Mouse (Mus musculus): Measurements from ENCODE around the gene Serpina6. TPM values are rescaled to one million over a fixed set of nuclear protein-coding genes. Genes with fewer than 3 reads are reported as not detected.
"Not testable (repeated sequence)": the region's sequence is repeated elsewhere in the genome, so short reads cannot be mapped to it uniquely, and the experiment has no call there.

Serpina6 gene
- polyA plus RNA-seq, 1 experiment from 2014 or later: 0.23 TPM

DNA sequence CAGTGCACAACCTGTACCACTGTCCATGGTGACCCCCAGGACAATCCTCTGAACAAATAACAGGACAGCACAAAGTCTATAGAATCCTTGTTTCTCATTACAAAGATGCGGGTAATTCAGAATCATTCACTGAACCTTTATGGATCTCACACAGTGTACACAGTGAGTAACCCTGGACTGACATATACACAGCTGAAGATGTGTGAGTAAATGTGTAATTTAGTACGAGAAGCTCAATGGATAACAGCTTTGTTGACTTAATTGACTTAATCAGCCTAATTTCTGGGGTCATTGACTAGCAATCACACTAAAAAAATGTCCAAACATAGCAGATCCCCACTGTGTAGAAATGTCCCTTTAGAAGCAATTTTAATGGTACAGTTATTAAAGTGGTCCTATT, 24.2 kb upstream of the Serpina6 start:
- H3K27me3 ChIP-seq: no peaks in the 10 kb centered on the region
- no peaks in the 10 kb centered on the region for H3K36me3 ChIP-seq
- no peak overlapping the region for H3K4me3 ChIP-seq (replicated peaks)
- no peak overlapping the region for H3K9ac ChIP-seq
- 73% methylated on average over 2 of the region's 2 CpGs for WGBS
- no peaks in the 10 kb centered on the region for H3K4me1 ChIP-seq
- no peak overlapping the region for H3K27ac ChIP-seq (replicated peaks)
- no peak overlapping the region for H3K4me2 ChIP-seq (replicated peaks)
- no peak for ATAC-seq (ENCODE audit: insufficient number of reproducible peaks, low FRiP score, low TSS enrichment, low read depth)
- no peaks in the 10 kb centered on the region for H3K9me3 ChIP-seq (replicated peaks)

DNA sequence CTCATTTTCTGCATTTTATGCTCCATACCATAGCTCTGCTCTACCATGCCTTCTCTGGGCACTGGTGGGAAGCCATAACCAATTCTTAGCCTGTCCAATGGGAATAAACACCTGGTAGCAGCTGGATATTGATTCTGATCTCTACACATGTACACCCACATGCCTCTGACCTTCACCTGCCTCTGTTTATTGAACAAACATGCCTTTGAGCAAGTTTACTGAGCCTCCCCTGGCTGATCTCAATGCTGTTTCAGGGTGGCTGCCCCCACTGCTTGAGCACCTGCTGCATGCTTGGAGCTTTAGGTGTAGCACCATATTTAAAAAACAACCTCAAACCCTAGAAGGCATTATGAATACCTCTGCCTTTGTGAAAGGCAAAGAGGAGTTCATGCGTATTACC, 22.8 kb upstream of the Serpina6 start:
- H3K9ac ChIP-seq; H3K4me1 ChIP-seq; H3K9me3 ChIP-seq (replicated peaks); H3K4me3 ChIP-seq (replicated peaks); H3K27me3 ChIP-seq; ATAC-seq (ENCODE audit: insufficient number of reproducible peaks, low FRiP score, low TSS enrichment, low read depth); H3K4me2 ChIP-seq (replicated peaks); H3K36me3 ChIP-seq; H3K27ac ChIP-seq (replicated peaks): not testable (repeated sequence)
- WGBS: 100% methylated on average over 1 of the region's 1 CpGs

DNA sequence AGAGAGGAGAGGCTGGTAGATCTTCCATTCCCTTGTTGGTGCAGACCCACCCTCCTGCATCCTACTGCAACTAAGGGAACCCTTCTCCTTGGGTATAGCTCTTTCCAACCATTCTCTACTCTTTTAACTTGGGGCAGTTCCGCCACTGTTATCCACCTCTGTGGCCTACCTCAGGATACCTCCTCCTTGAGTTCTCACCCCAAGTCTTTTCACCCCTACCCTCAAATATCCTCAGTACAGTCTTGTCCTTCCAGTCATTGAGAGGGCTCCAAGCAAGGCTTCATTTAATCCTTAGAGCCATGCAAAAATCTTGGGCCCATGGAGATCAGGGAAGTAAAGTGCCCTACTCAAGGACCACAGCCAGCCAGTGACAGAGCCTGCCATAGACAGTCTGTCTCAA, 19.0 kb upstream of the Serpina6 start, which contains the start of gene Serpina16:
TSS of gene Serpina16 (minus strand) at position 101 of the 400 bp plus-strand sequence.
- Histone ChIP-seq H3K9me3 (replicated peaks) (no peaks in the 10 kb centered on the region), H3K27me3 (no peaks in the 10 kb centered on the region), H3K27ac (replicated peaks) (no peak within 1 kb of the TSS), H3K4me3 (replicated peaks) (no peak within 1 kb of the TSS), H3K36me3 (no peaks in the 10 kb centered on the region), H3K4me2 (replicated peaks) (no peak within 1 kb of the TSS), H3K9ac (no peak within 1 kb of the TSS), H3K4me1 (no peaks in the 10 kb centered on the region)
- WGBS: 82% methylated on average over 1 of the region's 1 CpGs
- no peak for ATAC-seq (ENCODE audit: insufficient number of reproducible peaks, low FRiP score, low TSS enrichment, low read depth)

DNA sequence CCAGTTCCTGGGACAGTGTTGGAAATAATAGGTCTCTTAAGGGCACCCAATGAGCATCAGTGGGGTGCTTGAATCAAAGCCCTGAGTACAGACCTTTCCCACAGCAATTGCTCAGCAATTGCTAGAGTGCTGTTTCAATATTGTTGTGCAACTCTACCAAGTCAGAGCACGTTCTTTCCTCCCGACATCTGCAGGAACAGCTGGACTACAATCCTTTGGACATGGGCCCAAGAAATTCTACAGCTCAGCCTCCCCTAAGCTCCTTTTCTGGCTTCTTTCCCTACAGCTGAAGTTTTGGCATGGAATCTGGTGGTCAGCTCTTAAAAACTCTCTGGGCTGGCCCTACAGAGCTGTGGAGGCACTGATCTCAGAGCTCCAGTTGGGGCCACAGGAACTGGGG, 16.2 kb upstream of the Serpina6 start:
- 40% methylated on average over 2 of the region's 2 CpGs for WGBS
- H3K27me3 ChIP-seq: no peaks in the 10 kb centered on the region
- H3K4me3 ChIP-seq (replicated peaks): no peak overlapping the region
- no peak overlapping the region for H3K4me2 ChIP-seq (replicated peaks)
- no peaks in the 10 kb centered on the region for H3K9me3 ChIP-seq (replicated peaks)
- ATAC-seq (ENCODE audit: insufficient number of reproducible peaks, low FRiP score, low TSS enrichment, low read depth): no peak
- H3K27ac ChIP-seq (replicated peaks): no peak overlapping the region
- no peak overlapping the region for H3K9ac ChIP-seq
- H3K4me1 ChIP-seq: 0 out of 2 replicates have a peak, but pooled peaks cover 7% of the 10 kb centered on the region
- H3K36me3 ChIP-seq: no peaks in the 10 kb centered on the region

DNA sequence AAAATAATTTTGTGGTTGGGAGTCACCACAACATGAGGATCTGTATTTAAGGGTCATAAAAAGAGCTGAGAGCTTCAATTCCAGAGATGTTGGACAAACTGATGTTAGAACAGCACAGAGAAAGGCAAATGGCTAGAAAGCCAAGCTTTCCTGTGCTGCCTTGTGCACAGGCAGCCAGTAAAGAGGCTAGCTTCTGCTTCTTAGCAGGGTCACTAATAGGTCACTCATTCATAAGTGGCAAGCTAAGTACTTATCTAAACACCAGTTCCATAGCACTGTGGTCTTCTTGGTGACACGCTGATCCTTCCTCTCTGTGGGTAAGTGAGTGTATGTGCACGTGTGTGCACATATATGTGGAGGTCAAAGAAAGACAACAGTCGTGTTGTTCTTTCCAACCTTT, 14.5 kb upstream of the Serpina6 start:
- Histone ChIP-seq H3K4me1 (0 out of 2 replicates have a peak, but pooled peaks cover 7% of the 10 kb centered on the region), H3K4me3 (replicated peaks) (no peak overlapping the region), H3K36me3 (no peaks in the 10 kb centered on the region), H3K27ac (replicated peaks) (no peak overlapping the region), H3K9ac (no peak overlapping the region), H3K27me3 (no peaks in the 10 kb centered on the region), H3K4me2 (replicated peaks) (no peak overlapping the region), H3K9me3 (replicated peaks) (no peaks in the 10 kb centered on the region)
- no peak for ATAC-seq (ENCODE audit: insufficient number of reproducible peaks, low FRiP score, low TSS enrichment, low read depth)
- 81% methylated on average over 3 of the region's 3 CpGs for WGBS

DNA sequence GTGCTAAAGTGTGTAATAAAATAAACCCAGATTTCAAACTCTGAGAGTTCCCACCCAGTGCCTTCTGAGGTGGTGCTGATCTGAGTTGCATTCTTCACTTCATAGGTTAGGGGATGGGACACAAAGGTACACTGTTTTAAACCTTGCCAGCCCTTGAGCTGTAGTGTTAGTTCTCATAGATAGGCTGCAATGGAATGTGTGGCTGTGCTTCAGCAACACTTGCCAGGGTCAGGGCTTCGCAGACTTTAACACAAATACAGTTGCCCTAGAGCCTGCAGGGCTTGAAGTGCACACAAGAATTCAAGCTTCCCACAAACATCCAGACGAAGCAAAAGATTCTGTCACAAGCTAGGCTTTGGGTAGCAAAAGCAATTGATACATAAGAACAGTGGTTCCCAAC, 14.0 kb upstream of the Serpina6 start:
- Histone ChIP-seq H3K4me1 (0 out of 2 replicates have a peak, but pooled peaks cover 7% of the 10 kb centered on the region), H3K4me3 (replicated peaks) (no peak overlapping the region), H3K4me2 (replicated peaks) (no peak overlapping the region), H3K27ac (replicated peaks) (no peak overlapping the region; the same call in 1 of the 2 replicates), H3K9me3 (replicated peaks) (no peaks in the 10 kb centered on the region), H3K36me3 (no peaks in the 10 kb centered on the region), H3K9ac (no peak overlapping the region), H3K27me3 (no peaks in the 10 kb centered on the region)
- 45% methylated on average over 2 of the region's 2 CpGs for WGBS
- ATAC-seq (ENCODE audit: insufficient number of reproducible peaks, low FRiP score, low TSS enrichment, low read depth): no peak

DNA sequence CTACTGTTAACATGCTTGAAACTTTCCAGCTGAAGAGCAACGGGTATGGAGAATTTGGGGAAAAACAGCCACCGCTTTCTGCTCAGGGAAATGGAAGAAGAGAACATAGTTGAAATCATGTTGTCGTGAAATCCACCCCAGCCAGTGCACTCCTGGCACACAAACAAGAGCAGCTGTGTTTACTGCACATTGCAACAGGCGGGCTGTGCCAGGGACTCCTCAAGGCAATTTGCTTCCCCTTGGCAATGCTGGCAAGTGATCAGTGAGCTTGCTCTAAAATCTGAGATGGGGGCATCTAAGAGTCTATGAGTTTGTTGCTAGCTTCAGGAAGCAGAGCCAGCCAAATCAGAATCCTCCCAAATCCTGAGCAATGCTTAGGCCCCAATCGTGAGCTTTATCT, 13.3 kb upstream of the Serpina6 start:
- WGBS: 45% methylated on average over 5 of the region's 5 CpGs
- Histone ChIP-seq H3K27ac (replicated peaks) (0 out of 2 replicates have a peak overlapping the region, but pooled peaks have one; percentile 28), H3K9ac (no peak overlapping the region), H3K4me2 (replicated peaks) (no peak overlapping the region), H3K36me3 (no peaks in the 10 kb centered on the region), H3K4me1 (0 out of 2 replicates have a peak, but pooled peaks cover 7% of the 10 kb centered on the region), H3K27me3 (no peaks in the 10 kb centered on the region), H3K9me3 (replicated peaks) (no peaks in the 10 kb centered on the region), H3K4me3 (replicated peaks) (no peak overlapping the region)
- no peak for ATAC-seq (ENCODE audit: insufficient number of reproducible peaks, low FRiP score, low TSS enrichment, low read depth)

DNA sequence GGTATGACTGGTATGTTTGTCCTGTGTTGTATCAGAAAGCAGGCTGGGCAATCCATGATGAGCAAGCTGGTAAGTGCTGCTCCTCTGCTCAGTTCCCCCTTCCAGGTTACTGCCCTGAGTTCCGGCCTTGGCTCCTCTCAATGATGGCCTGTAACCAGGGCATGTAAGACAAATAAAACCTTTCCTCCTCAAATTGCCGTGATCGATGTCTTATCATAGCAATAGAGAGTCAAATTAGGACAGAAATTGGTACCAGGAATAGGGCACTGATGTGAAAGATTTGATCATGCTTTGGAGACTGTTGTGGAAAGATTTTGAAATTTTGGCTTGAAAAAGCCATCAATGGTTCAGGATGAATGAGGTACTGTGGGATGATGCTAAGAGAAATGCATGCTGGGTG, 8.3 kb upstream of the Serpina6 start:
- 86% methylated on average over 3 of the region's 3 CpGs for WGBS
- no peaks in the 10 kb centered on the region for H3K27me3 ChIP-seq
- no peak overlapping the region for H3K4me3 ChIP-seq (replicated peaks)
- H3K9me3 ChIP-seq (replicated peaks): no peaks in the 10 kb centered on the region
- H3K4me2 ChIP-seq (replicated peaks): no peak overlapping the region
- no peaks in the 10 kb centered on the region for H3K36me3 ChIP-seq
- H3K4me1 ChIP-seq: 0 out of 2 replicates have a peak, but pooled peaks cover 6% of the 10 kb centered on the region
- H3K27ac ChIP-seq (replicated peaks): no peak overlapping the region
- ATAC-seq (ENCODE audit: insufficient number of reproducible peaks, low FRiP score, low TSS enrichment, low read depth): no peak
- H3K9ac ChIP-seq: no peak overlapping the region

DNA sequence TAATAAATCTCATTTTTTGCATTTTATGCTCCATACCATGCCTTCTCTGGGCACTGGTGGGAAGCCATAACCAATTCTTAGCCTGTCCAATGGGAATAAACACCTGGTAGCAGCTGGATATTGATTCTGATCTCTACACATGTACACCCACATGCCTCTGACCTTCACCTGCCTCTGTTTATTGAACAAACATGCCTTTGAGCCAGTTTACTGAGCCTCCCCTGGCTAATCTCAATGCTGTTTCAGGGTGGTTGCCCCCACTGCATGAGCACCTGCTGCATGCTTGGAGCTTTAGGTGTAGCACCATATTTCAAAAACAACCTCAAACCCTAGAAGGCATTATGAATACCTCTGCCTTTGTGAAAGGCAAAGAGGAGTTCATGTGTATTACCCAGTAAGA, 5.0 kb upstream of the Serpina6 start:
- not testable (repeated sequence) for H3K27ac ChIP-seq (replicated peaks); H3K36me3 ChIP-seq; ATAC-seq (ENCODE audit: insufficient number of reproducible peaks, low FRiP score, low TSS enrichment, low read depth); H3K4me3 ChIP-seq (replicated peaks); H3K9me3 ChIP-seq (replicated peaks); H3K27me3 ChIP-seq; H3K4me1 ChIP-seq; H3K4me2 ChIP-seq (replicated peaks); H3K9ac ChIP-seq

DNA sequence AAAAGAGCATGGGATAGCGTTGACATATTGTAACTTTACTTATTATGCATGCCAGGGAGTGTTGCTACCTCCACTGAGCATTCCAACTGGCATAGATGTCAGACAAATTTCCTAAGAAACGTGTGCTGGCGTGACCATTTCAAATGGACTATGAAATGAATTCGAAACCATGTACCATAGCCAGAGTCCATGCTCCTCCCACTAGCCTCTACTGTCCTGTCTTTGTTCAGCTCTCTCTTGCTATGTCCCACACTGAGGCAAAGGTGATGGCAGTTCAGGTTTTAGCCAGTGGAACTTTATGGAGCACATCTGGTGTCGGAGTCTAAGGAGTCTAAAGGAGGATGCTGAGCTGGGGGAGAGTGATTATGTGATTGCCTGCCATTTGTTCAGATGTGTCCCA, 3.1 kb upstream of the Serpina6 start:
- ATAC-seq (ENCODE audit: insufficient number of reproducible peaks, low FRiP score, low TSS enrichment, low read depth): no peak
- Histone ChIP-seq H3K4me2 (replicated peaks) (no peak overlapping the region), H3K36me3 (no peaks in the 10 kb centered on the region), H3K4me1 (no peaks in the 10 kb centered on the region), H3K4me3 (replicated peaks) (no peak overlapping the region), H3K9ac (no peak overlapping the region), H3K27ac (replicated peaks) (no peak overlapping the region), H3K9me3 (replicated peaks) (no peaks in the 10 kb centered on the region), H3K27me3 (no peaks in the 10 kb centered on the region)
- WGBS: 72% methylated on average over 5 of the region's 5 CpGs

DNA sequence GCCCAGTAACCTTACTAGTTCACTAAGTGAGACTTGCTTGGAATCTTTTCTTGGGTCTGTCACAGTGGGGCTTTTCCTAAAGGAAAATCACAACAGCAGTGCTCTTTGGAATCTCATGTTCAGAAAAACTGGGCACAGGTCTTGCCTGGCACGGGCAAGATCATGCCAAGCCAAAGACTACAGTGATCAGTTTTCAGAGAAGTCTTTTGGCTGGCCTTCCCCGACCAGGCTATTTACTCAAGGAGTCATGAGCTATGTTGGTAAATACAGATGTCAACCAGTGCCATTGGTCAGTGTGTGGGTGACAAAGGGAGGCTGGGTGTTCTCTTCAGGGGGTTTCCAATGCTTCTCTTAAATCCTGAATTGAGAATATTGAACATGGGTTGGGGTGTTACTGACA, 2.2 kb upstream of the Serpina6 start:
- Histone ChIP-seq H3K27me3 (no peaks in the 10 kb centered on the region), H3K27ac (replicated peaks) (no peak overlapping the region), H3K9me3 (replicated peaks) (no peaks in the 10 kb centered on the region), H3K9ac (no peak overlapping the region), H3K4me1 (no peaks in the 10 kb centered on the region), H3K4me2 (replicated peaks) (no peak overlapping the region), H3K36me3 (no peaks in the 10 kb centered on the region), H3K4me3 (replicated peaks) (no peak overlapping the region)
- 73% methylated on average over 2 of the region's 2 CpGs for WGBS
- no peak for ATAC-seq (ENCODE audit: insufficient number of reproducible peaks, low FRiP score, low TSS enrichment, low read depth)

DNA sequence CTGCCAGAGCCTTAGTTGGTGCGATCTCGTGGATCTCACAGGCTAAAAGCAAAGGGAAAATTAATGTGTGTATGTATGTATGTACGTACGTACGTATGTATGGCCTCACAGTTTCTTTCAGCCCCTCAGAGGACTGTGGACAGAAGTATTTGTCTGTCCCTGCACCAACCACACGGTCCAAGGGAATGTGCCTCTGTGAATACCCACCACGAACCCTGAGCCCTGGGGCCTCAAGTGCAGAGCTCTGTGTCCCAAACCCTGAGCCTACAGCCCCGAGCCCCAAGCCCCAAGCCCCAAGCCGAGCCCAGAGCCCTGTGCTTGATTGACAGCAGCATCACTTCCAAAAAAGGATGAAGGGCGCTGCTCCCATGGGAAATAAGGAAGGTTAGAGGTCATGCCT, 979 bp upstream of the Serpina6 start:
- H3K4me2 ChIP-seq (replicated peaks): no peak overlapping the region
- H3K27me3 ChIP-seq: no peaks in the 10 kb centered on the region
- H3K9me3 ChIP-seq (replicated peaks): no peaks in the 10 kb centered on the region
- no peak overlapping the region for H3K9ac ChIP-seq
- no peaks in the 10 kb centered on the region for H3K4me1 ChIP-seq
- 74% methylated on average over 10 of the region's 10 CpGs for WGBS
- H3K27ac ChIP-seq (replicated peaks): no peak overlapping the region
- H3K36me3 ChIP-seq: no peaks in the 10 kb centered on the region
- no peak for ATAC-seq (ENCODE audit: insufficient number of reproducible peaks, low FRiP score, low TSS enrichment, low read depth)
- H3K4me3 ChIP-seq (replicated peaks): no peak overlapping the region
